Mouse (Mus musculus) spleen, adult 2 months (tissue): ENCODE results near the gene Arhgap17. TPM values are rescaled to one million over a fixed set of nuclear protein-coding genes. Genes with fewer than 3 reads are reported as not detected.

Source experiments
- DNase-seq, 2 experiments: peaks; one replicate each; pipeline versions ENCODE4 v3.0.0 to v3.0.0-alpha.2; 2012 to 2021; ENCODE audit warnings: low spot score in 2 of 2, low read depth in 1 of 2
- H3K27ac ChIP-seq: fragments of 200-500 bp; 2 replicates; pipeline ENCODE4 v1.5.1; 2012; ENCODE audit warnings: low read length, inconsistent platforms; ENCODE audit not compliant: insufficient read depth
- H3K27me3 ChIP-seq: fragments of 200-500 bp; 2 replicates; pipeline ENCODE4 v1.6.1; 2012; ENCODE audit warnings: mild to moderate bottlenecking, moderate library complexity, low read length, inconsistent platforms; ENCODE audit not compliant: control insufficient read depth, insufficient read depth
- H3K36me3 ChIP-seq: fragments of 200-500 bp; 2 replicates; pipeline ENCODE4 v1.6.1; 2012; ENCODE audit warnings: mild to moderate bottlenecking, low read length, inconsistent platforms; ENCODE audit not compliant: control insufficient read depth, insufficient read depth
- H3K4me1 ChIP-seq: fragments of 200-500 bp; 2 replicates; pipeline ENCODE4 v1.6.1; 2011; ENCODE audit warnings: inconsistent platforms; ENCODE audit not compliant: control insufficient read depth, insufficient read depth, insufficient read length
- H3K4me3 ChIP-seq: fragments of 200-500 bp; 2 replicates; pipeline ENCODE4 v1.5.1; 2011; ENCODE audit warnings: mild to moderate bottlenecking, inconsistent platforms; ENCODE audit not compliant: insufficient read depth, insufficient read length; ENCODE audit errors: extremely low read depth
- CTCF ChIP-seq: fragments of 200-500 bp; IDR thresholded peaks from 2 replicates; pipeline ENCODE4 v1.5.1; 2011; ENCODE audit warnings: mild to moderate bottlenecking, inconsistent platforms; ENCODE audit not compliant: insufficient read depth, insufficient read length, insufficient replicate concordance; ENCODE audit errors: extremely low read depth
- POLR2A ChIP-seq: fragments of 200-500 bp; IDR thresholded peaks from 2 replicates; pipeline ENCODE4 v1.6.1; 2011; ENCODE audit warnings: low read depth, low read length, inconsistent platforms
- WGBS: fragments of 180-500 bp; shearing (Covaris S2); methylation state at CpG from one replicate; pipeline ENCODE4 v1.1.7; 2018; 5-methylcytosine and 5-hydroxymethylcytosine counted together
- polyA plus RNA-seq: library from polyadenylated mRNA; depleted of rRNA; stranded (reverse); fragments of >200 nt; gene quantifications from 2 replicates; pipeline ENCODE4 v1.2.3, GENCODE M21; 2012

Arhgap17 gene
- polyA plus RNA-seq, 1 experiment, result 68.0 TPM

DNA sequence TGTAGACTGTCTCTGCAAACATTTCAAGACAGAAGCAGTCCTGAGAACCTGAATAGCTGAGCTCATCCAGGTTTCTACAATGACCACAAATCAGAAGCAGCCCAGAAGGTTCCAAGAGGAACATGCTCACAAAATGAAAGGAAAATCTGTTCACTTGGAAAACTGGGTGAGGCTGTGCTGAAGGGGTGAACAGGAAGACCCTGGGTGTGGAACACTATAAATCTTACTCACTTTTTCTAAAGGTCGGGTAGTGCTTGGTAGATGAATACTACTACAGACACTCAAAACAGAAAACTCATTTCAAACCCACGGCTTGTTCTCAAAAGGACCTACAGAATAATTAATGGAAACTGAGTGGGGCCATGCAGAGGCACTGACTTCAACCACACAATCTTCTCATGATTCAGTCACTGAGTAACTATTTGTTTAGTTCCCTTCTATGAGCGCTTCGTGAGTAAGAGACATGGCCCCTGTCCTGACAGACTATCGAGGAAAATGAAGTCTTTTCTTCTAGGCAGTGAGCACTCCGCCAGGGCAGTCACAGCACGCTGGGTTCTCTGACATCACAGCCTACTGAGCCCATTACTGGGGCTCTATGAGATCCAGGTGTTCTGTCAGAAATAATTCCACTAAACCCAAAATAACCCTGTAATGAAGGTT lies 23.0 kb downstream of the Arhgap17 start:
- Histone ChIP-seq H3K36me3 (no peaks in the 10 kb centered on the region), H3K4me1 (peaks cover 13% of the 10 kb centered on the region), H3K27me3 (no peaks in the 10 kb centered on the region), H3K4me3 (no peak overlapping the region), H3K27ac (no peak overlapping the region)
- TF ChIP-seq POLR2A, result no peak
- no peak for TF ChIP-seq CTCF
- 73% methylated on average over 7 of the region's 7 CpGs for WGBS
- DNase-seq, result no peak

GRCm38 (mm10) chr7:123345041-123345544 lies 24.6 kb downstream of the Arhgap17 start:
- 88% methylated on average over 3 of the region's 3 CpGs for WGBS
- TF ChIP-seq POLR2A, result no peak
- no peak for TF ChIP-seq CTCF
- H3K36me3 ChIP-seq, result no peaks in the 10 kb centered on the region
- no peak overlapping the region for H3K27ac ChIP-seq
- DNase-seq, result no peak
- H3K27me3 ChIP-seq, result no peaks in the 10 kb centered on the region
- H3K4me1 ChIP-seq, result peaks cover 13% of the 10 kb centered on the region
- H3K4me3 ChIP-seq, result no peak overlapping the region

DNA sequence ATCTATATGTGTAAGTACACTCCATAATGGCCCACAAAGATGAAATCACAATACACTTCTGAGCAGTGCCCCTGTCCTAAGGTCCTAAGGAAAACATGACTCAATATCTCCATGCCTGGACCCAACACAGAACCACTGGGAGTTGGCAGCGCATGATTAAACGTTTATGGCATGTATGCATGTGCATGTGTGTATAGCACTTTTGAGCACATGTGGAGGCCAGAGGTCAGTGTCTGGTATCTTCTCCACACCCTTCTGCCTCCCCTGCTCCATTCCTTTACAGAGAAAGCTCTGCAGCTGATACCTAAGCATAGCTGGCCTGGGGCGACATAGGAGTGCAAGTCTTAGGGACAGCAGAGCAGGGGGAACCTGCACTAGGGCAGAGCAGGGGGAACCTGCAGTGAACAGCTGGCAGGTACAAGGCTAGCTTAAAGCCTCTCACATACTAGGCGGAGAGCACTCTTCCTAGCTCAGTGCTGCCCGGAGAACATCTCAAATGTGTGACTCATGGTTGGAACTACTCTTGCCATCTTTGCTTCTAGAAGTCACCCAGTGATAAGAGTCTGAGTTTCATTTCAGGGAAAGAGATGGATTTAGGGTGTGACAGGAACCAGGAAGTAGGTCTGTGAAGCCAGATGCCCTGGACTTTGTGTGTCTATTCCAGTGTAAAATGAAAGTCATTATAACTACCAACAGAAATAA lies 25.5 kb downstream of the Arhgap17 start:
- no peak for TF ChIP-seq CTCF
- TF ChIP-seq POLR2A, result no peak
- no peak overlapping the region for H3K27ac ChIP-seq
- H3K4me1 ChIP-seq, result peaks cover 9% of the 10 kb centered on the region
- no peak overlapping the region for H3K4me3 ChIP-seq
- H3K36me3 ChIP-seq, result no peaks in the 10 kb centered on the region
- H3K27me3 ChIP-seq, result no peaks in the 10 kb centered on the region
- DNase-seq, result no peak
- 95% methylated on average over 5 of the region's 5 CpGs for WGBS

DNA sequence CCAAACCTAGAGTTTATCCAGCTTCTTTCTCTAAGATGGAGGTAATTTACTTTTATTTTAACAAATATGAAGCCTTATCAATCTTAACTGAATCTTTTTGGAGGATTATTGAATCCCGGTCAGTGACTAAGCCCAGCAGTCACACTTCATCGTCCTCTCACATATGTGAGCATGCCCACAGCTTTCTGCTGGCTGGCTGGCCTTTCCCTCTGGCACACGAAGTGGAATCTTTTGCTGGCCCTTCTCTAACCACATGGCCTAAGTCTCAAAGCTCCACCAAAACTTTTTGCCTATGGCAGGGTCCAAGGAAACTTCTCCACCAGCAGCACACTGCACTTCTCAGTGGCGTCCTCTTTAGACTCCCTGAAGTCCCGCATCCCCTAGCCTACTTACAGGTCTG lies 27.8 kb downstream of the Arhgap17 start:
- H3K4me1 ChIP-seq, result peaks cover 7% of the 10 kb centered on the region
- DNase-seq, result no peak

GRCm38 (mm10) chr7:123338351-123338750 lies 31.4 kb downstream of the Arhgap17 start:
- Histone ChIP-seq H3K4me3 (no peak overlapping the region), H3K4me1 (peaks cover 5% of the 10 kb centered on the region; the same call in 1 of the 2 replicates), H3K36me3 (peaks cover 2% of the 10 kb centered on the region; the same call in 1 of the 2 replicates), H3K27me3 (no peaks in the 10 kb centered on the region), H3K27ac (no peak overlapping the region)
- TF ChIP-seq CTCF (no peak), POLR2A (no peak)
- 87% methylated on average over 8 of the region's 8 CpGs for WGBS
- no peak for DNase-seq

More for the DNA sequence above, 27.8 kb downstream of the Arhgap17 start:
- H3K27me3 ChIP-seq, result no peaks in the 10 kb centered on the region
- WGBS, result 85% methylated on average over 5 of the region's 5 CpGs
- no peaks in the 10 kb centered on the region for H3K36me3 ChIP-seq
- no peak overlapping the region for H3K4me3 ChIP-seq
- TF ChIP-seq CTCF (no peak), POLR2A (no peak)
- no peak overlapping the region for H3K27ac ChIP-seq

GRCm38 (mm10) chr7:123336322-123336721 lies 33.4 kb downstream of the Arhgap17 start:
- 83% methylated on average over 1 of the region's 1 CpGs for WGBS
- Histone ChIP-seq H3K27me3 (no peaks in the 10 kb centered on the region), H3K36me3 (peaks cover 2% of the 10 kb centered on the region; the same call in 1 of the 2 replicates), H3K4me1 (peaks cover 11% of the 10 kb centered on the region; the same call in 1 of the 2 replicates), H3K4me3 (no peak overlapping the region), H3K27ac (no peak overlapping the region)
- no peak for DNase-seq
- TF ChIP-seq CTCF (no peak), POLR2A (no peak)

- Histone ChIP-seq H3K36me3 (peaks cover 13% of the 10 kb centered on the region), H3K27ac (peak overlapping the region; percentile 59), H3K4me1 (peaks cover 25% of the 10 kb centered on the region), H3K27me3 (no peaks in the 10 kb centered on the region), H3K4me3 (no peak overlapping the region)
- TF ChIP-seq CTCF, result no peak
- no peak for TF ChIP-seq POLR2A
- WGBS, result 48% methylated on average over 9 of the region's 9 CpGs
- DNase-seq, result peak; percentile 67
Observed at GRCm38 (mm10) chr7:123330506-123330905, 39.2 kb downstream of the Arhgap17 start.
